Mouse (Mus musculus): ENCODE data around the gene Ptbp1.

DNA sequence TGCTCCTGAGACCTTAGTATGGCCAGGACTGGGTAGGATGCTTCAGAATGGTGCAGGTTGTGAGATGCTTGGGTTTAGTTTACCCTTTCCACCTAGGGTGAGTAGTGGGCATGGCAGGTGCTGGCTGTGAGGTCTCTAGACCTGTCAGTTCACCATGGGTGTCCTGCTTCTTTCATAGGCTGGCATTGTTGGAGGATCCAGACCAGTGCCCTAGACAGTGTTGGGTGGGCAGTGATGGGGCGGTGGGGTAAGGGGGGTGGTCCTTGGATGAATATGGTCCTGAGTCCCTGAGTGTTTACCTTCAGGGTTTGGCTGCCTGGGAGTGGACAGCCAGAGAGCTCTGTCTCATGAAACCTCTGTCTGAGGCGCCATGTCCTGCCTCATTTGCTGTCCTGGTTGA is 3.7 kb downstream of the Ptbp1 start:
- no peak for TF ChIP-seq EP300 (IDR thresholded peaks at IDR 0.05; ENCODE audit: insufficient read depth, low read depth, low read length)
- TF ChIP-seq CTCF (IDR thresholded peaks at IDR 0.05; ENCODE audit: low read depth, low read length) = no peak
